Mouse (Mus musculus) kidney, postnatal 0 days (tissue): Measurements from ENCODE around the gene Apbb2. TPM values are rescaled to one million over a fixed set of nuclear protein-coding genes. Genes with fewer than 3 reads are reported as not detected.

Source experiments
- ATAC-seq: fragments of 200-750 bp; cut with Nextera tagmentation; replicated peaks from 2 replicates; pipeline ENCODE4 v1.8.0; 2017; ENCODE audit warnings: low read depth, moderate number of reproducible peaks, moderate TSS enrichment, moderate library complexity; ENCODE audit not compliant: low FRiP score
- DNase-seq: peaks from one replicate; pipeline ENCODE4 v3.0.0-alpha.2; 2016; ENCODE audit warnings: low spot score
- H3K27ac ChIP-seq: fragments of 300-500 bp; sonication (generic); 2 replicates; pipeline ENCODE4 v1.5.1; 2014; ENCODE audit warnings: mild to moderate bottlenecking
- H3K27me3 ChIP-seq: fragments of 300-500 bp; sonication (generic); 2 replicates; pipeline ENCODE4 v1.6.1; 2014; ENCODE audit warnings: low read length, mixed read lengths; ENCODE audit not compliant: insufficient read depth
- H3K36me3 ChIP-seq: fragments of 300-500 bp; sonication (generic); 2 replicates; pipeline ENCODE4 v1.6.1; 2014; ENCODE audit warnings: low read length, mixed read lengths; ENCODE audit not compliant: insufficient read depth
- H3K4me1 ChIP-seq: fragments of 300-500 bp; sonication (generic); replicated peaks from 2 replicates; pipeline ENCODE4 v1.6.1; 2014; ENCODE audit warnings: antibody characterized with exemption, low read length, mixed read lengths; ENCODE audit not compliant: insufficient read depth
- H3K4me2 ChIP-seq: fragments of 300-500 bp; sonication (generic); 2 replicates; pipeline ENCODE4 v1.6.1; 2014; ENCODE audit warnings: mild to moderate bottlenecking, low read length, moderate library complexity, mixed read lengths
- H3K4me3 ChIP-seq: fragments of 300-500 bp; sonication (generic); replicated peaks from 2 replicates; pipeline ENCODE4 v1.5.1; 2014; ENCODE audit warnings: low read depth, low read length
- H3K9ac ChIP-seq: fragments of 300-500 bp; sonication (generic); 2 replicates; pipeline ENCODE4 v1.6.1; 2014; ENCODE audit warnings: low read depth, low read length
- H3K9me3 ChIP-seq: fragments of 300-500 bp; sonication (generic); replicated peaks from 2 replicates; pipeline ENCODE4 v1.6.1; 2016; ENCODE audit warnings: low read length, inconsistent platforms, mixed read lengths
- CTCF ChIP-seq: IDR thresholded peaks from 2 replicates; pipeline ENCODE4 v1.5.1; 2016; ENCODE audit warnings: antibody characterized with exemption, low read depth, mild to moderate bottlenecking, moderate library complexity
- WGBS: fragments of 180-500 bp; shearing (Covaris S2); extraction: QIAGEN DNeasy Blood & Tissue Kit; methylation state at CpG from one replicate; pipeline ENCODE4 v1.1.7; 2014; 5-methylcytosine and 5-hydroxymethylcytosine counted together
- polyA plus RNA-seq: library from polyadenylated mRNA; unstranded; fragments of >200 nt; fragmentation: Nextera tagmentation; extraction: Ambion mirVana; gene quantifications from 2 replicates; pipeline ENCODE4 v1.2.1, GENCODE M21; 2015

The Apbb2 gene
- polyA plus RNA-seq, 1 experiment from 2014 or later, result 47.0 TPM

GRCm38 (mm10) chr5:66421954-66422353, 196.6 kb downstream of the Apbb2 start:
- Histone ChIP-seq H3K27ac (no peak overlapping the region), H3K4me2 (no peak overlapping the region), H3K36me3 (no peaks in the 10 kb centered on the region), H3K9me3 (no peaks in the 10 kb centered on the region), H3K4me1 (no peaks in the 10 kb centered on the region), H3K27me3 (no peaks in the 10 kb centered on the region), H3K4me3 (no peak overlapping the region), H3K9ac (no peak overlapping the region)
- DNase-seq (no peak), ATAC-seq (no peak)
- TF ChIP-seq CTCF, result no peak
- WGBS, result 87% methylated on average over 4 of the region's 4 CpGs

DNA sequence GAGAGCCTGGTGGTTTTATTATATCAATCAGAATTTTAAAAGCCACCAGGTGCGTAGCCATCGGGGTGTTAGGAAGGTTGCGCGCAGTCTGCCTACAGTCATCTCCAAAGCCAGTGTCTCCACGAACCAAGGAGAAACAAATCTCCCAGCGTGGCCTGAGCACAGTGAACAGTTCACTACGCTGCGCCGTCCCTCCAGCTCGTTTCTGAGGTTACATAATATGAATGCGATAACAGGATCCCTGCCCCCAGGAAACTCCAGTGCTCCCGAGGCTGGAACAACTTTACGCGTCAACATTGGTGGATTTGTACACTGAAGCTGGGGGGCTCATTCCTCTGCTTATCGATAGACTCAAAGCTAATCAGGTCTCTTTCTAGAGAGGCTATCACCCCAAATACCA, 197.4 kb downstream of the Apbb2 start:
- H3K4me3 ChIP-seq, result no peak overlapping the region
- WGBS, result 90% methylated on average over 15 of the region's 15 CpGs

DNA sequence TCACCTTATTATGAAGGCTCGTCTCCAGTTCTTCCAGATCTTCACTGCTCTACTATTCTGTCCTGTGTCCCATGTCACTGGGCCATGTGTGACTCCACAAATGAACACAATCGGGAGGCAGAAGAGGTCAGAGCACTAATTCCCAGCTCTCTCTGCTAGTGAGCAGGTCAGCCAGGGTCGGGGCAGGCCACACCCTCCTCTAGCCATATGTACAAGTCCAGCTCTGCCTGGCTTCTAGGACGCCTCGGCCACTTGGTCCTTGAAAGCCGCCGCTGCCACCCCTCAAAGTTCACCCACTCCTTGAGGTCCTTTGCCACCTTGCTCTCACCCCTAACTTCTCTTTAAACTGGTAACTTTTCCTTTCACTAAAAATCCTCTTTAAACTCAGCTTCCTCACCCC, 198.6 kb downstream of the Apbb2 start:
- no peaks in the 10 kb centered on the region for H3K36me3 ChIP-seq
- WGBS, result 73% methylated on average over 7 of the region's 7 CpGs
- no peaks in the 10 kb centered on the region for H3K9me3 ChIP-seq
- no peaks in the 10 kb centered on the region for H3K4me1 ChIP-seq
- H3K27me3 ChIP-seq, result no peaks in the 10 kb centered on the region
- H3K4me3 ChIP-seq, result no peak overlapping the region
- H3K27ac ChIP-seq, result no peak overlapping the region
- ATAC-seq (no peak), DNase-seq (no peak)
- H3K4me2 ChIP-seq, result no peak overlapping the region
- TF ChIP-seq CTCF, result no peak
- H3K9ac ChIP-seq, result no peak overlapping the region

More for the DNA sequence above, 197.4 kb downstream of the Apbb2 start:
- Histone ChIP-seq H3K36me3 (no peaks in the 10 kb centered on the region), H3K9me3 (no peaks in the 10 kb centered on the region), H3K4me2 (no peak overlapping the region), H3K4me1 (no peaks in the 10 kb centered on the region), H3K9ac (no peak overlapping the region), H3K27me3 (no peaks in the 10 kb centered on the region), H3K27ac (no peak overlapping the region)
- DNase-seq, result no peak
- no peak for TF ChIP-seq CTCF
- no peak for ATAC-seq

GRCm38 (mm10) chr5:66417289-66417688, 201.3 kb downstream of the Apbb2 start:
- Histone ChIP-seq H3K27me3 (no peaks in the 10 kb centered on the region), H3K4me1 (no peaks in the 10 kb centered on the region), H3K27ac (no peak overlapping the region), H3K9me3 (no peaks in the 10 kb centered on the region), H3K36me3 (0 out of 2 replicates have a peak, but pooled peaks cover 3% of the 10 kb centered on the region), H3K4me2 (no peak overlapping the region), H3K9ac (no peak overlapping the region), H3K4me3 (no peak overlapping the region)
- no peak for DNase-seq
- no peak for TF ChIP-seq CTCF
- ATAC-seq, result no peak
- 54% methylated on average over 8 of the region's 8 CpGs for WGBS

GRCm38 (mm10) chr5:66415700-66416543, 202.7 kb downstream of the Apbb2 start:
- Histone ChIP-seq H3K9me3 (no peaks in the 10 kb centered on the region), H3K9ac (no peak overlapping the region), H3K4me2 (no peak overlapping the region), H3K4me1 (no peaks in the 10 kb centered on the region), H3K36me3 (0 out of 2 replicates have a peak, but pooled peaks cover 3% of the 10 kb centered on the region), H3K27ac (no peak overlapping the region), H3K4me3 (no peak overlapping the region), H3K27me3 (no peaks in the 10 kb centered on the region)
- no peak for TF ChIP-seq CTCF
- no peak for DNase-seq
- 71% methylated on average over 7 of the region's 7 CpGs for WGBS
- no peak for ATAC-seq

DNA sequence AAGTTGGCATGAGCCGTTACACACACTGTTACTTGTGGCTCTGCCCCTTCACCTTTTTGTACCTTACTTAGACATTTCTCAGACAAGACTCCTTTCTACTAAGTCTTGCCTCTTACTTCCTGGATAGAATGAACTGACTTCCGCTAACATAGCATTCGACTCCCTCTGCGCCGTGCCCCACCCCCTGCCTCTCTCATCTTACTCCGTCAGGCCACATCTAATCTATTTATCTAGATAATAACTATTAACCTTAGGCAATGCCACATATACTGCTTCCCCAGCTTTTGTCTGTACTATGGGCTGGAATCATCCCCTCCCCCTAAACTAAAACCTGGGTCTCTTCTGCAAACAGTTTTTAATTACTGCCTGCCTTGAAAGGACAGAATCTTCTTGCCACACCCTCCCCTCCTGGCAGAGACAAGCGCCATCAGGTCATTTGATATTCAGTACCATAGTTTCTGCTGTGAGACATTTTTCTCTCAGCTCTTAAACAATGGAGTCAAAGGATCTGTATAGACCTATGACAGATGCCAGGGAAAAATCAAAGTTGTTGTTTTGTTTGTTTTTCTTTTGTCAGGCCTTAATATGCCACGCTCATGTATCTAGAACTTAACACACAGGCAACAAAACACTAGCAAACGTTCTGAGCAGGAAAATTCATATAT, 203.4 kb downstream of the Apbb2 start:
- no peak overlapping the region for H3K4me3 ChIP-seq
- no peak for TF ChIP-seq CTCF
- no peaks in the 10 kb centered on the region for H3K4me1 ChIP-seq
- WGBS, result 70% methylated on average over 9 of the region's 9 CpGs
- ATAC-seq (no peak), DNase-seq (no peak)
- H3K9ac ChIP-seq, result no peak overlapping the region
- H3K36me3 ChIP-seq, result 0 out of 2 replicates have a peak, but pooled peaks cover 3% of the 10 kb centered on the region
- no peak overlapping the region for H3K4me2 ChIP-seq
- no peaks in the 10 kb centered on the region for H3K27me3 ChIP-seq
- H3K27ac ChIP-seq, result no peak overlapping the region
- H3K9me3 ChIP-seq, result no peaks in the 10 kb centered on the region
